Mouse (Mus musculus) megakaryocyte, embryonic 14.5 days (primary cell): ENCODE results near the gene Slc44a4. TPM values are rescaled to one million over a fixed set of nuclear protein-coding genes. Genes with fewer than 3 reads are reported as not detected.
"Not testable (repeated sequence)": the region's sequence is repeated elsewhere in the genome, so short reads cannot be mapped to it uniquely, and the experiment has no call there.

Experiments used
- H3K27me3 ChIP-seq: replicated peaks from 2 replicates; pipeline ENCODE3; 2012; ENCODE audit warnings: inconsistent platforms
- H3K36me3 ChIP-seq: replicated peaks from 2 replicates; pipeline ENCODE3; 2012; ENCODE audit warnings: low read length, inconsistent platforms, mixed read lengths
- H3K4me1 ChIP-seq: 2 replicates; pipeline ENCODE4 v1.6.1; 2012; ENCODE audit warnings: inconsistent platforms
- H3K4me3 ChIP-seq: replicated peaks from 2 replicates; pipeline ENCODE3; 2012; ENCODE audit warnings: moderate library complexity, mild to moderate bottlenecking, inconsistent platforms
- H3K9me3 ChIP-seq: 2 replicates; pipeline ENCODE4 v1.6.1; 2012; ENCODE audit warnings: inconsistent platforms
- FLI1 ChIP-seq: IDR thresholded peaks from 2 replicates; pipeline ENCODE4 v1.6.1; 2012; ENCODE audit warnings: low read length, inconsistent platforms, mixed read lengths
- GATA1 ChIP-seq: IDR thresholded peaks from 3 replicates; pipeline ENCODE4 v1.6.1; 2012; ENCODE audit warnings: mixed read lengths, low read length, inconsistent platforms, borderline replicate concordance
- polyA plus RNA-seq: library from polyadenylated mRNA; stranded (reverse); fragments of >175 nt; gene quantifications from 2 replicates; pipeline ENCODE4 v1.2.3, GENCODE M21; 2012; ENCODE audit warnings: low replicate concordance; ENCODE audit not compliant: insufficient read depth

Gene Slc44a4
- polyA plus RNA-seq, 1 experiment, result not detected

DNA sequence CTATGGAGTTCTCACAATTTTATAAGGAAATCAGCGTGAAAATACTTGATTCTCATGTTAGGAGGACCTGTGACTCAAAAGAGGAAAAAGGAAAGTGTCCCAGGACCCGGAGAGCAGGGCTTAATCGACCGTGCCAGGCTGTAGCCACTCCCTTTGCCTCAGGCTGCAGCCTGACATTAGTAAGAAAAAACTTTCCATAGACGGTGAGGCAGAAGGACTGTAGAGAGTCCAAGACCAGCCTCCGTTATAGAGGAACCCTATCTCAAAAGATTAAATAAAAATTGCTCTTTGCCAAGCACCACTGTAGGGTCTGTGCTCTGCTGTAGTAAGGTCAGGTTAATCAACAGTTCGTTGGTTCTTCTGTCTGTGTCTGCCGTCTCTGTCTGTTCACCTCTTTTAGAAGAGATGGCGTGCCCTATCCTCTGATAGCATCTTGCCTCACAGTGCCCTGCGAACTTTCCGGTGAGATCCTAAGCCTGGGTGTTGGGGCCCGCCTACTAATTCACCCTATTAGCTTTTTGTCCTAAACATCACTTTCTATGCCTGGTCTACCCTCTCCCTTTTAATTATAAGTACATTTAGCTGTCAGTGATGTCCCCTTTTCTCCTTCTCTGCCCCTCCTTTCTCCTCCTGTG lies 45.7 kb downstream of the Slc44a4 start:
- peaks cover 48% of the 10 kb centered on the region for H3K27me3 ChIP-seq
- H3K36me3 ChIP-seq, result no peaks in the 10 kb centered on the region
- peaks cover 23% of the 10 kb centered on the region for H3K4me1 ChIP-seq
- H3K4me3 ChIP-seq, result peak overlapping the region; percentile 92
- TF ChIP-seq FLI1, result no peak
- TF ChIP-seq GATA1, result no peak
- H3K9me3 ChIP-seq, result 0 out of 2 replicates have a peak, but pooled peaks cover 3% of the 10 kb centered on the region

DNA sequence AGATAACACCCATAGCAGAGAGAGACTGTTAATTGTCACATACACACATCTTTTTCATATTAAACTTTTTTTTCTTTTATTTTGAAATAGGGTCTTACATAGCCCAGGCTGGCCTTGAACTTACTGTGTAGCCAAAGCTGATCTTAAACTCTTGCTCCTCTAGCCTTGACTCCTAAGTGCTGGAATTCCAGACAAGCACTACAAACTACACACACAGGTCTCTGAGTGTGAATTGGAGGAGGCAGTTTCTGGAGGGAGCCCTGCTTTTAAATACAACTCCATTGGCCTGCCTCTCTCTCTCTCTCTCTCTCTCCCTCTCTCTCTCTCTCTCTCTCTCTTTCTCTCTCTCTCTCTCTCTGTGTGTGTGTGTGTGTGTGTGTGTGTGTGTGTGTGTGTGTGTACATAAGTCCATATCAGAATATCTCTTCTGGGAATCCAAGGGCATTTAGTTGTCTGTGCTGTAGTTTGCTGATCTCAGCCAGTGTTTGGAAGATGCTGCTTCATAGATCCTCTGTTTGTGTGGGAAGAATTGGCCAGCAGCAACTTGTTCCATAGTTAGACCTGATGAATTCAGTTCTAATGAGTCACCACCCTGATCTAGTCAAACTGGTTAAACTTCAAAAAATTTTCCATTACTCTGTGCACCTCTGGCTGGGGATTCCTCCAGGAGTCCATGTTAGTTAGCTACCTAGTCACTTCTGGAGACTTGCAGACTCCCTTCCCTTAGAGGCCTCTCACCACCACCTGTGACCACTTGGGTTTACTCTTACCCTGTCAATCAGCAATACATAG lies 46.6 kb downstream of the Slc44a4 start:
- peaks cover 32% of the 10 kb centered on the region for H3K4me1 ChIP-seq
- no peaks in the 10 kb centered on the region for H3K36me3 ChIP-seq
- no peak overlapping the region for H3K4me3 ChIP-seq
- H3K9me3 ChIP-seq, result 0 out of 2 replicates have a peak, but pooled peaks cover 3% of the 10 kb centered on the region
- peaks cover 55% of the 10 kb centered on the region for H3K27me3 ChIP-seq
- no peak for TF ChIP-seq FLI1
- no peak for TF ChIP-seq GATA1

DNA sequence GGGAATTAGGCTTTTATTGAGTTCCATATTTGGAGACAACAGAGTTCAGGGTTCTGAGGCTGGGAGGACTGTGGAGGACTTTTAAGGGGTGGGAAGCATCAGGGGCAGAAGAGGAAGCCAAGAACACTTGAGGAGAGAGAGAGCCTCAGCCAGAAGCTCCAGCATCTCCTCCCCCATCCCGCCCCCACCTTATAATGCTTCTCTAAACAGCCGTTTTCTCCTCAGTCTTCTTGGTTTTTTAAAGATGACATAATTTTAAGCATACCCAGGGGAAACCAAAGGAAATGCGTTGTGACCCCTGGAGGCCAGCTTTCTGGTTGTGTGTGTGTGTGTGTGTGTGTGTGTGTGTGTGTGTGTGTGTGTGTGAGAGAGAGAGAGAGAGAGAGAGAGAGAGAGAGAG lies 47.9 kb downstream of the Slc44a4 start:
- 0 out of 2 replicates have a peak, but pooled peaks cover 3% of the 10 kb centered on the region for H3K9me3 ChIP-seq
- H3K4me3 ChIP-seq, result no peak overlapping the region
- no peak for TF ChIP-seq GATA1
- TF ChIP-seq FLI1, result no peak
- no peaks in the 10 kb centered on the region for H3K36me3 ChIP-seq
- H3K27me3 ChIP-seq, result peaks cover 57% of the 10 kb centered on the region
- peaks cover 34% of the 10 kb centered on the region for H3K4me1 ChIP-seq

DNA sequence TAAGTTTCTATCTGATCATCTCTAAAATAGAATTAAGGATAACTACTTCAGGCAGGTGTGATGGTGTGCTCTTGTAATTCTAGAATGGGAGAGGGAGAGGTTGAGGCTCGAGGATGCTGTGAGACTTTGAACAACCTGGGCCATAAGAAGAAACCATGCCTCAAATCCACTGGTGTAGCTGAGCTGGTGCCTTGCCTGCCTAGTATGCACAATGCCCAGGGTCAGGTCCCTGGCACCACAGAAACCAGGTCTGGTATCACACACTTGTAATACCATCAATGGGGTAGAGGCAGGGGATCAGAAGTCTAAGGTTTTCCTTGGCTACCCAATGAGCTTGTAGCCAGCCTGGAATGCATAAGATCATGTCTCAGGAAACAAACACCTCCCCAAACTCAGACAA lies 48.6 kb downstream of the Slc44a4 start:
- peaks cover 62% of the 10 kb centered on the region for H3K27me3 ChIP-seq

DNA sequence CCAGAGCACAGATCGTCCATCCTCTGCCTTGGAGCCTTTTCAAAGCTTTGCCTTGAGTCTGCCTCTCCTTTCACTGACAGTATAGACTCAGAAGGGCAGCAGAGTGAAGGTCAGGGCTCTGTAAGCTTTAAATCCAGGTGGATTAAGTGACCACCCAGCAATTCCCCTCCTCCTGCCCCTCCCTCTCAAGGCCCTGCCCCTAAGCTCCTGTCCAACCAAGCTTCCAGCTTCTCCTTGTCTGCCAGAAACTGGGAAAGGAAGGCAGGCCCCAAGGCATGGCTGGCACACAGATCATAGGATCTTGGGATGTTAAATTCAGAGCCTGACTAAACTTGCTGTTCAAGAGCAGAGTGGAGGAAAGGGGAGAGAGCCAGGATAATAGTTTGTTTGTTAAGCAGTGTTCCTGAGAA lies 50.4 kb downstream of the Slc44a4 start:
- peaks cover 74% of the 10 kb centered on the region for H3K27me3 ChIP-seq
- H3K36me3 ChIP-seq, result no peaks in the 10 kb centered on the region
- no peaks in the 10 kb centered on the region for H3K9me3 ChIP-seq
- peaks cover 36% of the 10 kb centered on the region for H3K4me1 ChIP-seq
- no peak overlapping the region for H3K4me3 ChIP-seq
- TF ChIP-seq FLI1 (no peak), GATA1 (no peak)

More for the DNA sequence above, 48.6 kb downstream of the Slc44a4 start:
- H3K36me3 ChIP-seq, result no peaks in the 10 kb centered on the region
- TF ChIP-seq GATA1 (no peak), FLI1 (no peak)
- no peaks in the 10 kb centered on the region for H3K9me3 ChIP-seq
- H3K4me1 ChIP-seq, result peaks cover 37% of the 10 kb centered on the region
- H3K4me3 ChIP-seq, result no peak overlapping the region

DNA sequence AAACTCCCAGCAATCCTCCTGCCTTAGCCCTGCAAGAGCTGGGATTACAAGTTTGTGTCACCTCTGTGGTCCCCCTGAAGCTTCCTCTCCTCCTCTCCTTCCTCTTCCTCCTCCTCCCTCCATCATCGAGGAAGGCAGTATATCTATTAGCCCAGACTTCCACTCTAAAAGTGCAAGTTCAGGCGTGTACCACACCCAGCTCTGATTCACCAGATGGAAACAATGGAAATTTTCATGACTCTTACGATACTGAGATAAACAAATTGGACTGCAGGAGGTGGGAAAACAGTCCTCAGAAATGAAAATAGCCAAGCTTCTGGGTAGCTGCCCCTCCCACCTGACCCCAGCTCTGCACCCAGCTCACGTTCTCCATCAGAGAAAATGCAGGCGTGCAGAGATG lies 51.4 kb downstream of the Slc44a4 start:
- Histone ChIP-seq H3K4me1 (peaks cover 30% of the 10 kb centered on the region), H3K9me3 (no peaks in the 10 kb centered on the region), H3K4me3 (no peak overlapping the region), H3K27me3 (peaks cover 69% of the 10 kb centered on the region), H3K36me3 (no peaks in the 10 kb centered on the region)
- TF ChIP-seq GATA1, result no peak
- no peak for TF ChIP-seq FLI1

DNA sequence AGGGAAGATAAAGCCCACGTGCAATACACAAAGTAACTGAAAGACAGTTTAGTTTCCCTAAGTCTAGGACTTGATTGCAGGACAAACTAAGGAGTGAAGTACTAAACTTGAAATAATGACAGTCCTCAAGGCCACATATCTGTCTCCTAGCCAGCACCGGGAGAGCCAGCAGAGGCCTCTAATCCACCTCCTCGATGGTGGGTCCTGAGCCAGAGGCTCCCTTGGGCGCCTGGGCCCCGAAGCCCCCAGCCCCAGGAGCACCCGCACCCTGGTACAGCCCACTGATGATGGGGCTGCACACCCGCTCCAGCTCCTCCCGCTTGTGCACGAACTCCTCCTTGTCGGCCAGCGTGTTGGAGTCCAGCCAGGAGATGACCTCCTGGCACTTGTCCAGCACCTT lies 55.6 kb downstream of the Slc44a4 start, which contains the start of gene Gm20481:
Gene Gm20481, plus strand, starts transcription at position 91 of the 400 bp plus-strand sequence.
- not testable (repeated sequence) for H3K36me3 ChIP-seq, H3K9me3 ChIP-seq, H3K4me3 ChIP-seq
- Histone ChIP-seq H3K27me3 (peaks cover 57% of the 10 kb centered on the region), H3K4me1 (peaks cover 27% of the 10 kb centered on the region)

DNA sequence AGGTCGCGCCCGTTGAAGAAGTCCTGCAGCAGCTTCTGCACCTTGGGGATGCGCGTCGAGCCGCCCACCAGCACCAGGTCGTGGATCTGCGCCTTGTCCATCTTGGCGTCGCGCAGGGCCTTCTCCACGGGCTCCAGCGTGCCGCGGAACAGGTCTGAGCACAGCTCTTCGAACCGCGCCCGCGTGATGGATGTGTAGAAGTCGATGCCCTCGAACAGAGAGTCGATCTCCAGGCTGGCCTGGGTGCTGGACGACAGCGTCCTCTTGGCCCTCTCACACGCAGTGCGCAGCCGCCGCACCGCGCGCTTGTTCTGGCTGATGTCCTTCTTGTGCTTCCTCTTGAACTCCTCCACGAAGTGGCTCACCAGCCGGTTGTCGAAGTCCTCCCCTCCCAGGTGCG lies 56.6 kb downstream of the Slc44a4 start:
- not testable (repeated sequence) for H3K36me3 ChIP-seq, H3K4me3 ChIP-seq, H3K9me3 ChIP-seq
- peaks cover 20% of the 10 kb centered on the region for H3K4me1 ChIP-seq
- H3K27me3 ChIP-seq, result peaks cover 54% of the 10 kb centered on the region

DNA sequence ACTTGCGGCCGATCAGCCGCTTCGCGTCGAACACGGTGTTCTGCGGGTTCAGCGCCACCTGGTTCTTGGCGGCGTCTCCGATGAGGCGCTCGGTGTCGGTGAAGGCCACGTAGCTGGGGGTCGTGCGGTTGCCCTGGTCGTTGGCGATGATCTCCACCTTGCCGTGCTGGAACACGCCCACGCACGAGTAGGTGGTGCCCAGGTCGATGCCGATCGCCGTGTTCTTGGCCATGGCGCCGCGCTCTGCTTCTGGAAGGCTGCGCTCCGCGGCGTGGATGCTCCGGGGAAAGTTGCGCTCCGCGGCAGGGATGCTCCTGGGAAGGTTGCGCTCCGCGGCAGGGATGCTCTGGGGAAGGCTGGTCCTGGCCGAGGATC lies 57.4 kb downstream of the Slc44a4 start:
- Histone ChIP-seq H3K27me3 (peaks cover 50% of the 10 kb centered on the region), H3K4me1 (peaks cover 22% of the 10 kb centered on the region)
- H3K4me3 ChIP-seq, H3K9me3 ChIP-seq, H3K36me3 ChIP-seq: not testable (repeated sequence)

DNA sequence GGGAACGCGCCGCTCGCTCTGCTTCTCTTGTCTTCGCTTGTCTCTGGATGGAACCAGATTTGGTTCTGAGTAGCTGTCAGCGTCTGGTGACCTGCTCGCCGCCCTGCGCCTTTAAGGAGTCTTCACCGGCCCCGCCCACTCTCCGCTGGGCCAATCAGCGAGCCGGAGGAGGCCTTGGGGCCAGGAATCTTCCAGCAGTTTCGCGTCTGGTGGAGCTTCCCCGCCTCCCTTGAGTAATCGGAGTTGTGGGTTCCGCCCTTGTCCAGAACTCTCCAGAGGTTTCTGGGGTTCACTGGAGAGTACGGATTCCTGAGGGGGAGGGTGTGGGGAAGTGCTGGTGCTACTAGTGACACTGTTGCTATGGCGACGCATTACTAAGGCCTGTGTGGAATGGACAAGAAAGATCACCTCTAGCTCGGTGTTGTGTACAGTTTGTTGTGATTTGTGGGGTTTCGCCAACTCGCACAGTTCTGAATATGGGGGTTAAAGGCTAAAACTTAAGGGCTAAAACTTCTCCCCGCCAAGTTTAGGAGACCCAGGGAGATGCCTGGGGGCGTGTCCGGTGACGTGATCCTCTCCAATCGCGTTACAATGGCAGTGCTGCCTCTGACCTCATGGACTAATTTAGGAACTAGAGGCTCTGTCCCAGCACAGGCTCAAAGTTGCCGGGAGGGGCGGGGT lies 57.9 kb downstream of the Slc44a4 start, which contains the start of the genes Hspa1a and Hspa1l:
Gene Hspa1a, minus strand, starts transcription at position 88 of the 681 bp plus-strand sequence.
Gene Hspa1l, plus strand, starts transcription at position 635 of the 681 bp plus-strand sequence.
- H3K4me1 ChIP-seq, result peaks cover 22% of the 10 kb centered on the region
- H3K27me3 ChIP-seq, result peaks cover 50% of the 10 kb centered on the region
- not testable (repeated sequence) for H3K36me3 ChIP-seq, H3K9me3 ChIP-seq
- peak within 1 kb of the TSS; percentile 90 for H3K4me3 ChIP-seq
